Mouse (Mus musculus) lung, postnatal 0 days (tissue): ENCODE measurements around the gene Pjvk. TPM values are rescaled to one million over a fixed set of nuclear protein-coding genes. Genes with fewer than 3 reads are reported as not detected.
A peak's percentile ranks its signal among the peaks of the same experiment; 100 is the strongest.

Source experiments
- ATAC-seq: fragments of 200-750 bp; cut with Nextera tagmentation; 2 replicates; pipeline ENCODE4 v1.8.0; 2017; ENCODE audit warnings: moderate library complexity
- DNase-seq: peaks from one replicate; pipeline ENCODE4 v3.0.0-alpha.2; 2016; ENCODE audit warnings: low spot score
- H3K27ac ChIP-seq: fragments of 300-500 bp; sonication (generic); 2 replicates; pipeline ENCODE4 v1.5.1; 2014; ENCODE audit warnings: antibody characterized with exemption, mild to moderate bottlenecking, low read length, mixed read lengths
- H3K27me3 ChIP-seq: fragments of 300-500 bp; sonication (generic); replicated peaks from 2 replicates; pipeline ENCODE4 v1.6.1; 2014; ENCODE audit warnings: low read length, mixed read lengths; ENCODE audit not compliant: insufficient read depth
- H3K36me3 ChIP-seq: fragments of 300-500 bp; sonication (generic); 2 replicates; pipeline ENCODE4 v1.6.1; 2014; ENCODE audit warnings: low read length, mixed read lengths; ENCODE audit not compliant: insufficient read depth
- H3K4me1 ChIP-seq: fragments of 300-500 bp; sonication (generic); 2 replicates; pipeline ENCODE4 v1.6.1; 2014; ENCODE audit warnings: antibody characterized with exemption, low read depth, low read length, mixed read lengths; ENCODE audit not compliant: insufficient read depth
- H3K4me2 ChIP-seq: fragments of 300-500 bp; sonication (generic); replicated peaks from 2 replicates; pipeline ENCODE4 v1.6.1; 2014; ENCODE audit warnings: low read depth, mild to moderate bottlenecking, low read length, moderate library complexity, mixed read lengths
- H3K4me3 ChIP-seq: fragments of 300-500 bp; sonication (generic); 2 replicates; pipeline ENCODE4 v1.5.1; 2014; ENCODE audit warnings: low read depth, low read length
- H3K9ac ChIP-seq: fragments of 300-500 bp; sonication (generic); replicated peaks from 2 replicates; pipeline ENCODE4 v1.6.1; 2014; ENCODE audit warnings: low read depth, mild to moderate bottlenecking
- H3K9me3 ChIP-seq: fragments of 300-500 bp; sonication (generic); 2 replicates; pipeline ENCODE4 v1.6.1; 2016; ENCODE audit warnings: low read length, mixed read lengths
- CTCF ChIP-seq: IDR thresholded peaks from 2 replicates; pipeline ENCODE4 v1.5.1; 2016; ENCODE audit warnings: antibody characterized with exemption, mild to moderate bottlenecking
- EP300 ChIP-seq: IDR thresholded peaks from 2 replicates; pipeline ENCODE4 v1.6.1; 2016; ENCODE audit warnings: antibody characterized with exemption, mild to moderate bottlenecking, control low read depth
- WGBS: fragments of 180-500 bp; shearing (Covaris S2); extraction: QIAGEN DNeasy Blood & Tissue Kit; methylation state at CpG from one replicate; pipeline ENCODE4 v1.1.7; 2014; 5-methylcytosine and 5-hydroxymethylcytosine counted together
- polyA plus RNA-seq: library from polyadenylated mRNA; unstranded; fragments of >200 nt; fragmentation: Nextera tagmentation; extraction: Ambion mirVana; gene quantifications from 2 replicates; pipeline ENCODE4 v1.2.1, GENCODE M21; 2015

Gene Pjvk
- polyA plus RNA-seq, 1 experiment from 2014 or later, result 0.29 TPM

DNA sequence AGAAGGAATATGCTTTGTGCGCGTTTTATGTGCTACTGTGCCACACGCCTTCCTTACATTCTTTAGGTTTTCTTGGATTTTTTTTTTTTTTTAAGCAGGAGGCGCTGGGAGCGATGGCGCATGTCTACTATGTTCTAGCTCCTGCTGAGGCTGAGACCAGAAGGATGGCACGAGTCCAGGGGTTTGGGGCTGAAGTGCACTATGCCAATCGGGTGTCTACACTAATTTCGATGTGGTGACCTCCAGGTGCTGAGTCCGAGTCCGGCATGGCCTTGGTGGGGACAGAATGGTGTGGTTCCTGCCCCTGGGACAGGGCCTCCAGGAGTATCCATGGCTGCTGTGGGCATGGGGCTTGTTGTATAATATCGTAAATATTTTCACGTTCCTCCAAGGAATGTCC lies 10.3 kb downstream of the Pjvk start:
- no peak overlapping the region for H3K4me2 ChIP-seq
- H3K4me3 ChIP-seq, result no peak overlapping the region
- ATAC-seq, result no peak
- DNase-seq, result no peak
- no peaks in the 10 kb centered on the region for H3K36me3 ChIP-seq
- H3K27ac ChIP-seq, result no peak overlapping the region
- no peak for TF ChIP-seq CTCF
- TF ChIP-seq EP300, result no peak
- no peak overlapping the region for H3K9ac ChIP-seq
- no peaks in the 10 kb centered on the region for H3K4me1 ChIP-seq
- no peaks in the 10 kb centered on the region for H3K9me3 ChIP-seq
- no peaks in the 10 kb centered on the region for H3K27me3 ChIP-seq
- 65% methylated on average over 13 of the region's 13 CpGs for WGBS

DNA sequence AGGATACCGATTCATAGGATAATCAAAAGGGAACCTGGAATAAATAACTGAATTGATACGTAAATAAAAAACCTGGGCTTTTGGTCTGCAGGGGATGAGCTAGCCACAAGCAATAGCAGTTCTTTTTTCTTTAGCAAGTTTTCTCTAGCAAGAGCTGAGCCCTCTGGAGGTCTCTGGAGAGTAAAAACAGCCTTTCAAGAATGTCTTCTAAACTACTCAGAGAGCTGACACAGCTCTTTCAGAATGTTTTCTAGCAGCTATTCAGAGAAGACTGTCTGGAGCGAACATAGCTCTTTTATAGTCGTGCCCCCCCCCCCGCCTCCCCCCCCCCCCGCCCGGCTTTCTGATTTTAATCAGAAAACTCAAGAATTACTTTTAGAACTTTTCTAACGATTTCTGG lies 11.1 kb downstream of the Pjvk start:
- TF ChIP-seq EP300 (no peak), CTCF (no peak)
- no peak overlapping the region for H3K4me2 ChIP-seq
- H3K27ac ChIP-seq, result no peak overlapping the region
- WGBS, result 54% methylated on average over 6 of the region's 8 CpGs
- ATAC-seq, result no peak
- no peak overlapping the region for H3K9ac ChIP-seq
- no peaks in the 10 kb centered on the region for H3K27me3 ChIP-seq
- no peaks in the 10 kb centered on the region for H3K36me3 ChIP-seq
- no peaks in the 10 kb centered on the region for H3K9me3 ChIP-seq
- H3K4me3 ChIP-seq, result no peak overlapping the region
- H3K4me1 ChIP-seq, result no peaks in the 10 kb centered on the region
- peak; percentile 33 for DNase-seq

DNA sequence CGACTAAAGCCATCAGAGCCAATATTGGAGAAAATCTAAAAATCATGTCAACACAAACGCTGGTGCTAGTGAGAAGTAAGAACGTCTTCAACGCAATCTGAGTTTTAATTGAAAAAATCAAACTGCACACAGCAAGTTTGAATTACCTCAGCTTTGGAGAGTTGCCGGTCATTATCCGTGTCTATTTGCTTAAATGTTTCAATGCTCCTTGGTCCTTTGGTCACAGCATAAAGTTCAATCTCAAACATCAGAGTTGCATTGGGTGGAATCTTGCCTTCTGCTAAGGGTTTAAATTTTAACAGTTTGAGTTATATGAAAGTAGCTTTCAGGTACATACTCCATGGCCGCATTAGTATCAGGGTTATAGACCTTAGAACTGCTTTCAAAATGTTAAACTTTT lies 17.3 kb downstream of the Pjvk start:
- Histone ChIP-seq H3K9me3 (no peaks in the 10 kb centered on the region), H3K4me1 (no peaks in the 10 kb centered on the region), H3K27ac (no peak overlapping the region), H3K4me3 (no peak overlapping the region), H3K4me2 (no peak overlapping the region), H3K36me3 (peaks cover 10% of the 10 kb centered on the region; the same call in 1 of the 2 replicates), H3K27me3 (no peaks in the 10 kb centered on the region), H3K9ac (no peak overlapping the region)
- DNase-seq (no peak), ATAC-seq (no peak)
- TF ChIP-seq CTCF (no peak), EP300 (no peak)
- WGBS, result 97% methylated on average over 7 of the region's 7 CpGs

DNA sequence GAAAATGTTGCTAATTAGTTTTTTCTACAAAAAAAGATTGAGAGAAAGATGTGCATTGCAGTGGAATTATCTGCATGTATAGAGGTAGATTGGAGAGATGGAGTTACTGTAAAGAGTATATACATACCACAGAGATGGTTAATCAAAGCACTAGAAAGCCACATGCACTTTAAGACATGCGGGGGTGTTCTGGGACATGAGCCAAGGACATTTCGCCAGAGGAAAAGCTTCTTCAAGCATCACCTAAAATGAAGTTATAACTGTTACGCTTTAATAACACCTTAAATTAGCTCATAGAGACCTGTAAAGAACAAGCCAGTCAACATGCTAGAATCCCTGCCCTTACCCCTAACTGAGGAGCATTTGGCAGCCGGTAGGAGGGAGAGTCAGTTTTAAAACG lies 18.9 kb downstream of the Pjvk start:
- Histone ChIP-seq H3K27ac (no peak overlapping the region), H3K36me3 (peaks cover 10% of the 10 kb centered on the region; the same call in 1 of the 2 replicates), H3K9ac (no peak overlapping the region), H3K4me3 (no peak overlapping the region), H3K9me3 (no peaks in the 10 kb centered on the region), H3K4me1 (peaks cover 4% of the 10 kb centered on the region; the same call in 1 of the 2 replicates), H3K4me2 (no peak overlapping the region), H3K27me3 (no peaks in the 10 kb centered on the region)
- no peak for DNase-seq
- WGBS, result 44% methylated on average over 5 of the region's 5 CpGs
- no peak for ATAC-seq
- no peak for TF ChIP-seq EP300
- no peak for TF ChIP-seq CTCF

DNA sequence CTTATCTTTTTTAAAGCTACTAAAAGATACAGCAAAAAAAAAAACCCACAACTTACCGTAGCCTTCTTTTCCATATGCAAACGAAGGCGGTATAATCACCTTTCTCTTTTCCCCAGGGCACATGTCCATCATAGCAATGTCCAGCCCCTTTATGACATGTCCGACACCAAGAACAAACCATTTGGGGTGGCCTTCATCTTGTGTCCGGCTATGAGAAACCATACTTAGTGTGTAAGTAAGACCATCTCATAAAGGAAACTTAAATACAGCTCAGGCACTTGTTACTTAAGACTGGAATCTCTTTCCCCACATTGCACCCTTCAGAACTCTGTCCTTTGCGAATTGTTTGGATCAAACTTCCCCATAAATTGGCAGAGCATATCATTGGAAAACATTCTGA lies 23.4 kb downstream of the Pjvk start:
- TF ChIP-seq EP300 (no peak), CTCF (no peak)
- DNase-seq, result no peak
- Histone ChIP-seq H3K4me3 (peak overlapping the region; percentile 55; the same call in 1 of the 2 replicates), H3K9ac (peak overlapping the region; percentile 62; the same call in 1 of the 2 replicates), H3K36me3 (no peaks in the 10 kb centered on the region), H3K27me3 (no peaks in the 10 kb centered on the region), H3K9me3 (no peaks in the 10 kb centered on the region), H3K4me2 (peak overlapping the region; percentile 74), H3K4me1 (peaks cover 12% of the 10 kb centered on the region), H3K27ac (no peak overlapping the region)
- WGBS, result 69% methylated on average over 6 of the region's 6 CpGs
- no peak for ATAC-seq

DNA sequence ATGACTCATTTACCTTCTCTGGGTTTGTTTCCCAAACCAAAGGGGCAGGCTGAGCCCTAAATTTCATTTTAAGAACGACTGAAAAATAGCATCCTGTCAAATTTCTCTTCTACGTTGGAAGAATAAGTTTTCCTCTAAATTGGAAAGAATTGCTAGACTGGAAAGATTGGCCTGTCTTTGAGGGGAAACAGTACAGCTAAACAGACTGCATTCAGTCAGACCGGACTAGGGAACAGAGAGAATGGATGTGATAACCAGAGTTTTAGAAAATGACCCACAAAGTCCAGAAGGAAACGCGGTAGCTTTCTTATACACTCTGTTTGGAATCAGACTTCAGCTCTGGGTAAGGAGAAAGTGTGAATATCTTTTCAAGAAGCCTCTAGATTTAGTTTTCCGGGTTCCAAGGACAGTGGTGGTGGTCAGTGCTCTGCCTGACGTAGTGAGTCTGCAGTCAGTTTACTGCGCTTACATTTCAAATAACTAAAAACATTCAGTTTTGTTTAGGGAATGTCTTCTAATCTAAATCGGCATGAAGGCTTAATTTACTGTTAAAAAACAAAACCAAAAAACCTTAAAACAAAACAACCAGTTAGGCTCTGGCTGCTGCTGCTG lies 24.0 kb downstream of the Pjvk start:
- Histone ChIP-seq H3K4me3 (peak overlapping the region; percentile 55), H3K27ac (peak overlapping the region; percentile 91), H3K4me1 (peaks cover 13% of the 10 kb centered on the region), H3K4me2 (peak overlapping the region; percentile 74), H3K9ac (peak overlapping the region; percentile 62), H3K27me3 (no peaks in the 10 kb centered on the region), H3K36me3 (no peaks in the 10 kb centered on the region), H3K9me3 (no peaks in the 10 kb centered on the region)
- no peak for ATAC-seq
- peak; percentile 48 for DNase-seq
- TF ChIP-seq EP300 (no peak), CTCF (no peak)
- WGBS, result 4% methylated on average over 9 of the region's 9 CpGs

DNA sequence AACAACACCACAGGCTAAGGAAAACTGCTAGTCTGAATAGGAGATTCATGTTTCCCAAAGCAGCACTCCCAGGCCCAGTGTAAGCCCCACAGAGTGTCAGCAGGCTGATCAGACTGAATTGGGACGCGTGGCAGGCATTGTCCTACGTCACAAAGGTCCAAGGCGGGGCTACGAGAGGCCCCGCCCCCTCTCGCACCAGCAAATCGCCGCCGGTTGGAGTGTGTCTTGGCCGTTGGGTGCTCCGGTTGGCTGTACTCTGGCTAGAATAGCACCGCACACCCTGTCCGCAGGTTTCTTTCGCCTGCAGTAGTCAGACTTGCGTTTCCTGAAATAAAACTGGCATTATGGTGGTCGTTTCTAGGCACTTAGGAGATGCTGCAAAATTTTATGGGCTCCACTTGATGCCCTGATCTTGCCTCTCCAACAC lies 24.7 kb downstream of the Pjvk start, which contains the start of gene Fkbp7:
TSS of gene Fkbp7 (minus strand) at position 151 of the 427 bp plus-strand sequence.
- peak within 1 kb of the TSS; percentile 55 for H3K4me3 ChIP-seq
- H3K27ac ChIP-seq, result peak within 1 kb of the TSS; percentile 91
- peak; percentile 91 for ATAC-seq
- H3K4me1 ChIP-seq, result peaks cover 13% of the 10 kb centered on the region
- H3K36me3 ChIP-seq, result no peaks in the 10 kb centered on the region
- TF ChIP-seq EP300 (no peak), CTCF (no peak)
- H3K9ac ChIP-seq, result peak within 1 kb of the TSS; percentile 62
- DNase-seq, result peak; percentile 93
- no peaks in the 10 kb centered on the region for H3K27me3 ChIP-seq
- WGBS, result under 1% methylated on average over 17 of the region's 17 CpGs
- no peaks in the 10 kb centered on the region for H3K9me3 ChIP-seq
- H3K4me2 ChIP-seq, result peak within 1 kb of the TSS; percentile 74
